Mouse (Mus musculus): ENCODE measurements around the gene Rsg1.

Gene Rsg1

DNA sequence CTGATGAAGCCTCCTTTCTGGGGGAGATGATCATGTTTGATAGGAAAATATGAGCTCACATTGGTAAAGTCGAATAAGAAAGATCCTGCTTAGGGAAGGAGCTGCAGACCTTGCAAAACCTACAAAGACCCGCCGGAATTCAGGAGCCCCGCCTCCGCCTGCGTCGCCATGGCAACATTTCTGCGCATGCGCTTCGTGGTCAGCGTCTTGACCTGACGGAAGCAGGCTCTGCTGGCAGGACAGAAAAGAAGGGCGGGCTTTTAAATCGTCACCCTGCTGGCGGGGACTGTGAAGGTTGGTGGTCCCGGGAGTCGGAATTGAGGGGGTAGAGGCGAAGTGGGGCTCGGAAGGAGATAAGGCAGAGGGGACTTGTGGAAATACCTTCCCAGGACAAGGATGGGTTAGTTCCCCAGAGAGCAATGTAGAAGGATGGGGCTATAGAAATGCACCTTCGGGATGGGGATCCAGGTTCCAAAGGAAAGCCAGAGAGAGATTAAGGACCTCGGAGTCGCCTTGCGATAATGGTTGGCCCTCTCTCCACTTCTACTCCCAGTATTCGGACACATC, at the start of gene Rsg1:
Gene Rsg1 (plus strand): TSS at position 187 of the 567 bp plus-strand sequence.
- peak; percentile 95 to 96 for DNase-seq

DNA sequence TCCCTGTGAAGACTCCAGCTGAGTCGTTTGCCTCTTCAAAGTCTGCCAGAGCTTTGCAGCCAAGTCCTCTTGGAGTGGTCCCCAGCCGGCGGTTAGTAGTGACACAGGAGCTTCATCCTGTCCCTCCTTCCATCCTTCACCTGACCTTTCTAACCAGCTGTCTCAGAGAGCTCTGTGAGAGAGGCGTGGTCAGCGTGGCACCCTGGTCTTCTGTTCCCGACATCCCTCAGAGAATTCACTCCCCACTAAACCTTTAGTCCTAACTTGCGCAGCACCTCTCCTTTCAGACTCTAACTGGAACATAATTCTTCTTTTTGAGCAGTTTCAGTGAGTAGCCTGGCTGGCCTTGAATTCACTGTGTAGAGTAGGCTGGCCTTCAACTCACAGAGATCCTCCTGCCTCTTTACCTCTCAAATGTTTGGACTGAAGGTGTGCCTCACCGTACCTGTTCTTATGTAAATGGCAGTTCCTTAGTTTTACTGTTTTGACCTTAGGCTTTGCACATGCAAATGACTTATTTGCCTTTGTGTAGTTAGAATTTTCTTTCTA, 47.9 kb upstream of the Rsg1 start:
- no peak for DNase-seq

DNA sequence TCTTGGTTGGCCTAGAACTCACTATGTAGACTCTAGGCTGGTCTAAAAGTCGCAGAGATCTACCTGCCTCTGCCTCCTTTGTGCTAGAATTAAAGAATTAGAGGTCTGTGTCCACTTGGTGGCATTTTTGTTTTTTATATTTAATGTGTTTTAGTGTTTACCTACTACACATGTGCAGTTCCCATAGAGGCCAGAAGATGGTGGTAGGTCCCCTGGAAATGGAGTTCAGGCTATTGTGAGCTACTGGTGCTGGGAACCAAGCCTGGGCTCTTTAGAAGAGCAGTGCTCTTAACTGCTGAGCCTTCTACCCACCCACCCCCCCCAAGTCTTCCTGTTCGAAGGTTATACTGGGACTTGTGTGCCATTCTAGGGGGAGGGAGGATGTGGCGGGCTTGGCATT, 46.6 kb upstream of the Rsg1 start:
- no peak for DNase-seq

DNA sequence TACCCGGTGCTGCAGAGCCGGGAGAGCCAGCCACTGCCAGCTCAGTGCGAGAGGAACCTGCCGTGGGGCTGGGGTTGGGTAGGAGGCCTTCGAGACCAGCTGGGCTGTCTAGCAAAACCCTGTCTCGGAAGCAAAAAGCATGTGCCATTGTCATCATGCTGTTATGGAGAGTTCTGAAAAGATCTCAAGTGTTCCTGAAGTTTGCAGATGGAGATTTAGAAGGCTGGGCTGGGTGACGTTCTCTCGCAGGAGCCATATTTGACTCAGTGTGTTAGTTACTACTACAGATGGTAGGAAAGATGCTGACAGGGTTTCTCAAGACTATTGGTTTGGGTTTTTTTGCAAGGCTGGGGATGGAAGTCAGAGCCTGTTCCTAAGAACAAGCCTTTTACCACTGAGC, 41.6 kb upstream of the Rsg1 start:
- no peak for DNase-seq

DNA sequence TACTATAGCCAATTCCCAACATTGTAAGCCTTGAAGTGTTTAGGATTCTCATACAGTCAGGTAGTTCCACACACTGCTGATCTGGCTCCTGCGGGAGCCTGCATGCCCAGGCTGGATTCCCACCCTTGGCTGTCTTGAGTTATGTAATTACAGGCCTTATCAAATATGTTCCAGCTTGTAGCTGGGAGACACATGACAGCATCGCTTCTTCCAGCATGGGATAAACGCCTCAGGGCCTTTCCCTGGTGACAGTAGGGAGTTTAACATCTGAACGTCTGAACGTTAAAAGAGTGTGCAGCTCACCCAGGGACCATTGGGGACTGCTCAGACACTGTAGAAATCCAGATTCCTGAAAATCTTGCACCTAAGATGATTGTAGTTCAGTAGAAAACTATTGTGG, 38.0 kb upstream of the Rsg1 start:
- no peak for DNase-seq

DNA sequence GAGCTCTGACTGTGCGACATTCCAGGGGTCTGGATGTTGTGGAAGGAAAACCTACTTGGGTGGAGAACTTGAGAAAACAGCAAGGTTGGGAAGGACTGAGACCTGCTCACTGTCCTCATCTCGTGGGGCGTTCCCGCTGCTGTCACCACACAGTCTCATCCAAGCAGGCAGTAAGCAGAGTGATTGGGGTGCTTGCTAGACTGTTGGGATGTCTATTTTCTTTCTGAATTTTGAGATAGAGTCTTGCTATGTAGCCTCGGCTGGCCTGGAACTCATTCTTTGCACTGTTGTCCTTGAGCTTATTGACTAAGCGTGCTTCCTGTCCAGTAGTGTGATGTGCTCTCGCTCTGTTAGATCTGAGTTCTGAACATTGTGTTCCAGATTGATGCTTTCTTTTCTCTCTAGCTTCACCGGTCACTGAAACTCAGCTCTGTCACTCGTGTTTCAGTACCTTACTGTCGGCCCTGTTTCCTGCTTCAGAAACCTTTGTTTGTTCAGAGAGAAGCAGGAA, 37.4 kb upstream of the Rsg1 start:
- DNase-seq = no peak

DNA sequence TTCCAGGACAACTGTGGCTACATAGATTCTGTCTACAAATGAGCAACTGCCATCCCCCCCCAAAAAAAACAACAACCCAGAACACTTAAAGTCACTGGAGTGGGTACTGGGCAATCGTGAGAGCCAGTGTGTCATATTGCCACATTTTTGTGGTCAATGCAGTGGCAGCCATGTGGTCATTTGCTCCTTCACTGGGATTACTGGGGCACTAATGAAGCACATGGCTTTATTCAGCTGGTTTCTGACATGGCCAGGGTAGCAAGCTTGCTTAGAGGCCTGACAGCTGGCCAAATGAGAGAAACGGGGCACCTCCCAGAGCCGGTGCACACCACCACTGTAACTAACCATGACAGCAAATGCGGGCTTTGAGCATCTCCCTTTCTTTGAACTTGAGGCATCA, 35.3 kb upstream of the Rsg1 start:
- no peak for DNase-seq

DNA sequence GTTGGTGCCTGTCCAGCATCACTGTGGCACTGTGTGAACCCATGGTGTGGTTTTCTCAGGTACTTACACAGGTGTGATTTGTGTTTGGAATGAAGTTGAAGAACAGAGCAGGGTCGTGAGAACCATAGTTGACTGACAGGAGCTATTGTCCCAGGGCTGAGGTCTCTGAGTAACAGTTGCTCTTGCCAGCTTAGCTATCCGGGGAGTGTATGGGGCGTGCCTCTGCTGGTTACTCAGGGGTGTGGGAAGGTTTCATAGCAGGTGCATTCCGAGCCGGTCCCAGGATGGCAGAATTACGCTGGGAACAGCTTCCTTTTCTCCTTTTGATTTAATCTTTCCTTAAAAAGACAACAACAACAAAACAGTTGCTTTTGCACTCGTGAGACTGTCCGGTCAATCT, 32.9 kb upstream of the Rsg1 start:
- DNase-seq = no peak

DNA sequence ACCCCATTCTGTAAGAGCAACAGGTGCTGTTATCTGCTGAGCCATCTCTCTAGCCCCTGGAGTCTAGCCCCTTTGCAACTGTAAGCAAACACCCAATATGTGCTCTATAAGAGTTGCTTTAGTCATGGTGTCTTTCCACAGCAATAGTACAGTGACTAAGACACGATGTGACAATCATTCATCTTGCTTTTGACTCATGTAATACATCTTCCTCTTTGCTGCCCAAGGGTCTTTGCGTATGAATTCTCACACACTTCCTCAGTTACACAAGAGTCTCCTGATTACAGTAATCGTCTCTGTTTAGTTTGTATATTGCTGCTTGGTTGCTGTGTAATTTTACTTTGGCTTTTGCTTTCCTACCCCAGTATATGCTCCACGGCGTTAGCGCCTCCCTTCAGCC, 31.8 kb upstream of the Rsg1 start:
- DNase-seq = no peak

DNA sequence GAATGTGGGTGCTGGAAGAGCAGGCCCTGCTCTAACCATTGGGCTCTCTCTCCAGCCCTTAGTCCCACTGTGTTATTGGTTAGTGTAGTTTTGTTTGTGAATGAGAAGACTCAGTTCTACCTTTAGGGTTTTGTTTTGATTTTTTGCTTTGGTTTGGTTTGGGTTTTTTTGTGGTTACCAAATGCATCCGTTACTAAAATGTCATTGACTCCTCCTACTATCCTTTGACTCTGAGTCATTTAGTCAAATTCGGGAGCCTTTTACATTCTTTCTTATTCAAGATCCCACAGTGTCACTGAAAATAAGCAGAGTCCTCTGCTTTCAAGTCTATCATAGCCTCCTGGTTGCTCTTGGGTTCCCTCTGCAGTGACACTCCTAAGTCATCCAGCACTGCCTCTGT, 29.8 kb upstream of the Rsg1 start:
- DNase-seq = no peak

DNA sequence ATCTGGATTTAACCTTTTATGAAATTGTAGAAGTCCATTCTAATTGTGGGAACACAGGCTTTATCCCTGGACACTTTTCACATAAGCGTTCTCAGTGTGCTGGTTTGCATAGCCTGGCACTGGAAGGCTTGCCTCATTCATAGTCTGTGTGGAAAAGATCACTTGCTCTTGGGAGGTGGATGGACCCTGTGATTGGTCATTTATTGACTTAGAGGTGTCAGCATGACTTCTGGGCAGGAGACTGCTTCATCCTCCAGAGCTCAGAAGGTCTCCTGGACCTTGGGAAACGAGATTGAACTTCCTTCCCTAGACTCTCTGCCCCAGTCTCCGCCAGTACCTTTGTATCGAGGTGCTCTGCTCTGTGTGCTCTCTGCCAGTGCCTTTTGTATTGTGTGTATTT, 29.3 kb upstream of the Rsg1 start:
- no peak for DNase-seq

DNA sequence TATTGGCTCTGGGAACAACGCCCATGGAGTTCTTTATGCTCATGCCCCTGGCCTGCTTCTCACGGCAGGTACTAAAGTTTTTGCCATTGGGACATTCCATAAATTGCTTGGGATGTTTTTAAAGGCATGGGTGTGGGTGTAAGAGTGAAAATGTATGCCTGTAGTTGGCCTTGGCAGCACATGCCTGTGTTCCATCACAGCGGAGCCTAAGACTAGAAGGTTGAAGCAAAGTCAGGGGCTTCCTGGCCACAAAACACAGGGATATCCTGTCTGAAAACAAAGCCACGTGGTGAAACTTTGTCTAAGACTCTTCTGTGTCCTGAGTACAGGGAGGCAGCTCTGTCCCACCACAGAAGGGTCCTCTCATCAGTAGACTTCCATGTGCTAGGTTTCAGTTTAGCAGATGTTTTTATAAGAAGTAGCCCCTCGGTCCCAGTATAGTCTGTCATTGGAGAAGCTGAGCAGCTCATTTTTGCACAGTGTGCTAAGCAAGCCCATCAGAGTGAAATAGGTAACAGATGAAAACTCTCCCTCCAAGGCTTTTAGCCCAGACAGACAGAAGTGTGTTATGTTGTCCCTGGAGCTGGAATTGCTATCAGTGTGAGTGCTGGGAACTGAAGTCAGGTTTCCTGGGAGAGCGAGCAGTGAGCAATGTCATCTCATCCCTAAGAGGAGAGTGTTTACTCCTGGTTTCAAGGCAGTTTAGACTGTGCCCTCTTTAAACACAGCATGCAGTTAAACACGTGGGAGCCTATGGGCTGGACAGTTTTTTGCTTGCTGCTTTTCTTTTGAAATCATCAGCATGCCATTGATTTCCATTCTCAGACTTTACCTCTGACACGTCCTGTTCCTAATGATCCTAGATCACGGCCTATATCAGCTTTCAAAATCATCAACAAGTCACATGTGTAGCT, 26.6 kb upstream of the Rsg1 start:
- DNase-seq = no peak

DNA sequence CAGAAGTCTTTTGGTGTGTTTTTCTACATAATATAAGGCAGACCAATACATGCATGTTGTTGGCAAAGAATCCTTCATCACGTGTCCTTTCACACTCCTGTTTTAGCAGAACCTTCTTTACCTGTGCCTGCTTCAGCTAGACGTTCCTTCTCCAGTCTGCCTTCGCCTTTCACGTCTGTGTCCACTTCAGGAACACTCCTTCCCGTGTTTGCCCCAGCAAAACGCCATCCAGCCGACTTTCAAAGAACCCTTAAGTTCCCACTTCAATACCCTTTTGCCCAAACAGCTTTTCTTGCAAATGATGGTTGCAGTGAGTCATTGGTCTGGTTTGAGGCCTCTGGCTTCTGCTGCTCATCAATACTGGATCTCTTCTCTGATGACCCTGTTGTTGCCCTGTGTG, 22.5 kb upstream of the Rsg1 start:
- DNase-seq = no peak

DNA sequence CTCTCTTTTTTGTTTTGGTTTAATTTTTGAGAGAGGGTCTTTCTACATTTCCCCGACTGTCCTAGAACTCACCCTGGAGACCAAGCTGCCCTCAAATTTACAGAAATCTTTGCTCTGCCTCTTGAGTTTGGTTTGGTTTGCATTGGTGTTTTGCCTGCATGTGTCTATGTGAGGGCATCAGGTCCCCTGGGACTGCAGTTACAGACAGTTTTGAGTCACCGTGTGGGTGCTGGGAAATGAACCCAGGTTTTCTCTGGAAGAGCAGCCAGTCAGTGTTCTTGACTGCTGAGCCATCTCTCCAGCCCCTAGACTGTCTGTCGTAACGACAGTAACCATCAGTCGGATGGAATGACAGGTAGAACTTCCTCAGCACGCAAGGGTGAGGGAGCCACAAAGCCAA, 19.2 kb upstream of the Rsg1 start:
- no peak for DNase-seq

DNA sequence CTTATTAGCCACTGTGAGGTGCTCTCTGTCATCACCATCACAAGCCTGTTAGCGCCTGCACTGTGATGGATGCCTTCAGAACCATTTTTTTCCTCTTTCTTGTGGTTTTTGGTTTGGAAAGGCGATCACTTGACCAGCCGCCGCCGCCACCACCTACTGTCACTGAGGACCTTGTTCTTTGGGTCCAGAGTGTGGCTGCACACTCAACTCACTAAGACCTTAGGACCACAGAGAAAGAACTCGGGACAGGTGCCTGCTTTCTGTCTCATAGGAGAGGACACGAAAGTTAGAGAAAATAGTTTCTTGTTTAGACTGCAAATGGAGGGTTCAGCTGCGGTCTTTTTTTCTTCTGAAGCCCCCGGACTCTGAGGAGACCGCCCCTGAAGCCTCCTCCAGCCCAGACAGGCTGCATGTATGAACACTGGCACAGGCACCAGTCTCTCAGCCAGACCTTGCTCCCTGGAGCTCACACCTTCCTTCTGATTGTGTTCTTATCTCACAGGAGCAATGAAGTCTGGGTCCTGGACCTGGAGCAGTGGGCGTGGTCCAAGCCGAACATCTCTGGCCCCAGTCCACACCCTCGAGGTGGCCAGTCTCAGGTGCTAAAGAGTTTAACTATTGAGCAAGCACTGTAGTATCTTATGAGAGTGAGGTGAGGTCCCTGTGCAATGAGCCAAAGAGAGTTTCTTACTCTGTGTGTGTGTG, 16.6 kb upstream of the Rsg1 start:
- DNase-seq = no peak

DNA sequence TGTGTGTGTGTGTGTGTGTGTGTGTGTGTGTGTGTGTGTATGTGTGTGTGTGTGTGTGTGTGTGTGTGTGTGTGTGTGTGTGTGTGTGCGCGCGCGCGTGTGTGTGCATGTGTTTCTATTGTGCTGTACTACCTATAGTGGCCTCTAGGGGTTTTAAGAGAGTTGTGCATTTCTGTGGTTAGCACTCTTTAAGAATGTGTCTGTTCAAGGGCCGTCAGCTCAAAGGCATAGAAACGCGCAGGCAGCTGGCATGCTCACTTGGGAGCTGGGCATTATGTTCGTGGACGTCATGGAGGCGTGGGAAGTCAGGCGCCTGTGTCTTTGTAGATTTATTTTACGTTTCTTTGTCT, 16.1 kb upstream of the Rsg1 start:
- no peak for DNase-seq

DNA sequence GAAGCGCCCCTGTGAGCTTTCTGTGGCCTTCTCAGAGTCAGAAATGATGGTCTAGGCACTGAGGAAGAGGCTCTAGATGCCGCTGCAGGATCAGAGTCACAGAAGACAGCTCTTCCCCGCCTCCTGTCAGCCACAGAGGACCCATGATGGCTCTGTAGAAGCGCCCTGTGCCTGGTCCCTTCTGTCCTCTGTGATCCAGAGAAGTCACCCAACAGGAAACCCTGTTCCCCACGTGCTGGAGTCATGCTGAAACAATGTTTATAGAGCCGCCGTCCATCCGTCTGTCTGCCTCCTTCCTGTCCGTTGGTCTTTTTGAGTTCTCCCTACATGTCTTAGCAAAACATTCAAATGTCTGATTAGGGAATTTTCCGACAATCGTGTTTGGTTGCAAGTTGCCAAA, 12.8 kb upstream of the Rsg1 start:
- peak; percentile 21 to 49 for DNase-seq

DNA sequence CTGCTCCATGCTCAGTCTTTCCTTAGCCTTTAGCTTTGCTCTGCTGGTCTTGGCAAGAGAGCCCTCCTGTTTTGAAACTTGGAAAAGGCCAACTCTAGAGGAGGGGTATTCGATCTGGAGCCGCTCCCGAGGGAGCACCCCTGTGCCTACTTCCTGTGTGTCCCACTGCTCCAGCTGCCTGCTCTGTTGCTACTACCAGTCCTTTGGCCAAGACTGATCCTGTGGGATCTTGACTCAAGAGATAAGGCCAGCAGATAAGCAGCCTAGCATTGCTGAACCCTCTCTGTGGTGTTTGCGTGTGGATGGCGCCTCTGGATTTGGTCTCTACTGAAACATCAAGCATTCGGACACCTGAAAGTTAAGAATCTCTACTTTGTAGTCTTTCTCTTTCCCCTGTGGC, 11.6 kb upstream of the Rsg1 start:
- DNase-seq = peak in 1 of 2 experiments; percentile 35

DNA sequence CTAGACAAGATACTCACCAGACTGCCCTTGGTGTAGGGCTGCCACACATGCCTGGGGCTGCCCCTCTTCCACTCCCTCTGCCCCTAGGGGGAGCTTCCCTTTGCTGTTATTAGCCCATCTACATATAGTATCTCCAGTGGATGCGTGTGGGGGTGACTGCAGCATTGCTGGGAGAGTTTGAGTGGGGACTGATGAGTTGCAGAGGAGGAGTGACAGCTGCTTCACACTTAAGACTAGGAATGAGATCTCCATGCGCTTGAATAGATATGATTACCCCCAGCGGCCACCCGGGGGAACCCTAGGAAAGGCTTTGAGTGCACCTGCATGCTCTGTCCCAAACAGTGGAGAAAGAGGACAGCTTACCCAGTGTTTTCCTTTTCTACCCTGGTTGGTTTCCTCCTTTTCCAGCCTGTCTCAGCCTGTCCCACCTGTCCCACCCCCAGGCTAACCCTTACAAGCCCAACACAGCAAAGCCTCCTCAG, 9.1 kb upstream of the Rsg1 start:
- peak; percentile 37 to 38 for DNase-seq

DNA sequence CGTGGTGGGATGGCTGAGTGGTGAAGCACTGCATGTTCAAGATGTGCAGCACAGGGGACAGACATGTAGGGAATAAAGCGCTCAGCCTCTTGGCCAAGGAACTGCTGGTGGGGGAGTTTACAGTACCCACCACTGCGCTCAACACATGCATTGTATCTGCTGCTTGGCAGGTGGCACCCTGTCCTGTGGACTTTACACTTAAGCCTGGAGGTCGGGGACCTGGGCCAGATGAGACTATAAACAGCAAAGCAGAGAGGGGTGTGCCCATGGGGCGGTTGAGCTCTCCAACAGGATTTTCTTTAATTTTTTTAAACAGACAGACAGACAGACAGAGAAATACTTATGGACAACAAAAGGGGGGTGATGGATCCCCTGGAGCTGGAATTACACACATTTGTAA, 6.7 kb upstream of the Rsg1 start:
- peak; percentile 51 to 65 for DNase-seq

DNA sequence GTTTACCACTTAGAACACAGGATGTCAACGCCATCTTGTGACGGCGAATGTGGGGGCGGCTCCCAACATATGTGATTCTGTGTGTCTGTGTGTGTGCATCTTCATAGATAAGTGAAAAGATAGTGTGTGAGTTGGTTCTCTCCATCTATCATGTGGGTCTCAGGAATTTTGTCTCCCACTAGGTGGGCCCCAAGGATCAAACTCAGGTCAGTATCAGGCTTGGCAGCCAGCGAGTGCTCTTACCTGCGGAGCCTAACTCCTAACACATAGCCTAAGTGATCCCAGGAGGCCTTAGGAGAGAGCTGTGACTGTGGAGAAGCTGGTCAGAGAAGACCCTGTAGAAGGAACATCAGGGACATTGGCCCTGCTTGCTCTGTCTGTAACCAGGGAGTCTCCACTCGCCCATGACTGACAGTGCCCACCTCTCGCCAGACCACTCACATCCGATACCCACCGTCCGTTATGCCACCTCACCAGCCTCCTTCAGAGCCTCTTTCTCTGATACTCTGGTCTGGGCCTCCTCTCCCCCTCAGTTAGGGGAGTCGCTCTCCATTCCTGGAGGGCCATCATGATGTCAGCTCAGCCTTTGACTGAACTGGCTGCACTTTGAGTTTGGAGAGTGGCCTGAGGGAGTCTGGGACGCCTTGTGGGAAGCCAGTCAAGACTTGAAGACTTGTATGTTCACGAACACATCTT, 3.1 kb upstream of the Rsg1 start:
- no peak for DNase-seq

DNA sequence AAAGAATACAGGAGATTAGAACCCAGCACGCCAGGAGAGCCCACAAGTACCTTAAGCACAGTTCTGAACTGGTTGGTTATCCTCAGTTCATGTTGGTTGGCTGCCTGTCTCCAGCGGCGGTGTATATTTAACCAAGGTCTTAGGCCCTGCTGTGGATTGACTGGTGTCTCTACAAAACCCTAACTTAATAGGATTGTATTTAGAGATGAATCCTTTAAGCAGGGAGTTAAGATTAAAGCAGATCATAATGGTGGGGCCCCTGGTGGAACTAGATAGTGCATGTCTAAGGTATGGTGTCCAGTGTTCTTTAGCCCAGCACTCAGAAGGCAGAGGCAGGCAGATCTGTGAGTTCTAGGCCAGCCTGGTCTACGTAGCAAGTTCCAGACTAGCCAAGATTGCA, 2.1 kb upstream of the Rsg1 start:
- DNase-seq = no peak

DNA sequence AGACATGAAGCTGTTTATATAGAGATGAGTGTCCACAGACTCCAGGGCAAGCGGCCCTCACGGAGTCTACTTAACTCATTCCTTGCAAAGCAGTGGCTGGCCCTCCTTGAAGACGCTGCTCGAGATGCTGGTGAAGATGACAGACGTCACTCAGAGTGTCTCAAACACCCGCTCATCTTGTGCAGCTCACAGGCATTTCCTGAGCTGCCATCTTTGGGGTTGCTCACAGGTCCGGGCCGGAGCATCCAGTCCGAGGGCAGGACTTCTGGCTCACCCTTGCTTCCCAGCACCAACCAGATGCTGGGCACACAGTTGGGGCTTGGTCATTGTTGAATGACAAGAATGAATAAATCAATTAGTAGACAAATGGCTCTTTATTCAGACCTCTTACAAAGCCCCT, 864 bp upstream of the Rsg1 start:
- peak in 1 of 2 experiments; percentile 33 for DNase-seq
